Mouse (Mus musculus) MEL (cell line): ENCODE data around the gene Prl7c1. TPM values are rescaled to one million over a fixed set of nuclear protein-coding genes. Genes with fewer than 3 reads are reported as not detected.
"Not testable (repeated sequence)": the region's sequence is repeated elsewhere in the genome, so short reads cannot be mapped to it uniquely, and the experiment has no call there.

Source experiments
- DNase-seq: peaks from one replicate; pipeline ENCODE4 v3.0.0; 2011; ENCODE audit warnings: low read depth, low spot score
- H3K27ac ChIP-seq: 2 replicates; pipeline ENCODE4 v1.5.1; 2012; ENCODE audit warnings: low read depth, mild to moderate bottlenecking, control low read depth, low read length, moderate library complexity; ENCODE audit not compliant: control insufficient read depth
- H3K27me3 ChIP-seq, 2 experiments: fragments of 150-350 bp in 1 of 2; sonication (generic) in 1 of 2; 2 replicates each; pipeline ENCODE4 v1.6.1; 2012; ENCODE audit warnings: low read length in 2 of 2, mild to moderate bottlenecking in 2 of 2, improper control_type of control experiment in 1 of 2, moderate library complexity in 1 of 2; ENCODE audit not compliant: insufficient read depth in 2 of 2, control insufficient read depth in 1 of 2
- H3K36me3 ChIP-seq, 2 experiments: 2 replicates each; pipeline ENCODE4 v1.6.1; 2012 to 2014; ENCODE audit warnings: low read length in 2 of 2, improper control_type of control experiment in 1 of 2, inconsistent platforms in 1 of 2, mild to moderate bottlenecking in 1 of 2; ENCODE audit not compliant: insufficient read depth in 2 of 2, control insufficient read depth in 1 of 2
- H3K4me1 ChIP-seq, 2 experiments: fragments of 150-350 bp in 1 of 2; sonication (generic) in 1 of 2; 2 replicates each; pipeline ENCODE4 v1.6.1; 2012; ENCODE audit warnings: low read length in 2 of 2, improper control_type of control experiment in 1 of 2, mild to moderate bottlenecking in 1 of 2; ENCODE audit not compliant: insufficient read depth in 2 of 2, control insufficient read depth in 1 of 2
- H3K4me3 ChIP-seq, 2 experiments: fragments of 150-350 bp in 1 of 2; sonication (generic) in 1 of 2; 2 replicates each; pipeline ENCODE4 v1.5.1; 2012; ENCODE audit warnings: low read depth in 2 of 2, low read length in 2 of 2, mild to moderate bottlenecking in 2 of 2, moderate library complexity in 2 of 2, control low read depth in 1 of 2, improper control_type of control experiment in 1 of 2; ENCODE audit not compliant: control insufficient read depth in 1 of 2, insufficient read depth in 1 of 2
- H3K79me2 ChIP-seq: 2 replicates; pipeline ENCODE4 v1.6.1; 2012; ENCODE audit warnings: mild to moderate bottlenecking, low read length, moderate library complexity; ENCODE audit not compliant: control insufficient read depth, poor library complexity, insufficient read depth
- H3K9ac ChIP-seq: 2 replicates; pipeline ENCODE4 v1.6.1; 2012; ENCODE audit warnings: low read depth, mild to moderate bottlenecking, control low read depth, low read length, moderate library complexity; ENCODE audit not compliant: control insufficient read depth, poor library complexity, severe bottlenecking
- H3K9me3 ChIP-seq: fragments of 150-350 bp; sonication (generic); replicated peaks from 2 replicates; pipeline ENCODE4 v1.6.1; 2012; ENCODE audit warnings: mild to moderate bottlenecking, low read length, improper control_type of control experiment, moderate library complexity; ENCODE audit not compliant: insufficient read depth
- BHLHE40 ChIP-seq: IDR thresholded peaks from 2 replicates; pipeline ENCODE4 v1.6.1; 2012; ENCODE audit warnings: low read depth, mild to moderate bottlenecking, inconsistent platforms, low read length, improper control_type of control experiment, borderline replicate concordance
- CHD2 ChIP-seq: IDR thresholded peaks from 2 replicates; pipeline ENCODE4 v1.6.1; 2011; ENCODE audit warnings: low read length, improper control_type of control experiment
- E2F4 ChIP-seq: IDR thresholded peaks from 2 replicates; pipeline ENCODE4 v1.6.1; 2011; ENCODE audit warnings: low read depth, low read length, improper control_type of control experiment, borderline replicate concordance
- GATA1 ChIP-seq: IDR thresholded peaks from 2 replicates; pipeline ENCODE4 v1.6.1; 2011; ENCODE audit warnings: low read depth, low read length, improper control_type of control experiment
- HCFC1 ChIP-seq: IDR thresholded peaks from 2 replicates; pipeline ENCODE4 v1.6.1; 2012; ENCODE audit warnings: low read depth, mild to moderate bottlenecking, inconsistent platforms, low read length, improper control_type of control experiment, moderate library complexity
- JUND ChIP-seq: IDR thresholded peaks from 2 replicates; pipeline ENCODE4 v1.6.1; 2011; ENCODE audit warnings: low read depth, mild to moderate bottlenecking, improper control_type of control experiment, low read length
- KAT2A ChIP-seq: conservative IDR thresholded peaks from 2 replicates; pipeline ENCODE4 v1.6.1; 2012; ENCODE audit warnings: low read depth, low read length, improper control_type of control experiment, inconsistent platforms
- MXI1 ChIP-seq: IDR thresholded peaks from 2 replicates; pipeline ENCODE4 v1.6.1; 2011; ENCODE audit warnings: mild to moderate bottlenecking, low read depth, low read length, improper control_type of control experiment
- NELFE ChIP-seq: IDR thresholded peaks from 2 replicates; pipeline ENCODE4 v1.6.1; 2011; ENCODE audit warnings: low read depth, low read length, improper control_type of control experiment
- POLR2AphosphoS2 ChIP-seq: IDR thresholded peaks from 2 replicates; pipeline ENCODE4 v1.6.1; 2011; ENCODE audit warnings: low read length, improper control_type of control experiment
- POLR2AphosphoS5 ChIP-seq: IDR thresholded peaks from 2 replicates; pipeline ENCODE4 v1.6.1; 2012; ENCODE audit warnings: low read depth, borderline replicate concordance, mild to moderate bottlenecking, inconsistent platforms, low read length, moderate library complexity, mixed read lengths
- RCOR1 ChIP-seq: IDR thresholded peaks from 2 replicates; pipeline ENCODE4 v1.6.1; 2012; ENCODE audit warnings: low read depth, mild to moderate bottlenecking, inconsistent platforms, low read length, improper control_type of control experiment
- SMC3 ChIP-seq: IDR thresholded peaks from 2 replicates; pipeline ENCODE4 v1.6.1; 2011; ENCODE audit warnings: low read depth, low read length, improper control_type of control experiment
- TBP ChIP-seq: IDR thresholded peaks from 2 replicates; pipeline ENCODE4 v1.8.0; 2011; ENCODE audit warnings: low read depth, low read length, improper control_type of control experiment
- USF1 ChIP-seq: IDR thresholded peaks from 2 replicates; pipeline ENCODE4 v1.6.1; 2014; ENCODE audit warnings: low read depth, mild to moderate bottlenecking, inconsistent platforms, low read length, improper control_type of control experiment, moderate library complexity
- ZKSCAN1 ChIP-seq: IDR thresholded peaks from 2 replicates; pipeline ENCODE4 v1.6.1; 2012; ENCODE audit warnings: low read depth, mild to moderate bottlenecking, inconsistent platforms, low read length, improper control_type of control experiment, moderate library complexity
- polyA plus RNA-seq, 2 experiments: library from polyadenylated mRNA; stranded (reverse) in 1 of 2; unstranded in 1 of 2; fragments of >175 nt in 1 of 2; fragments of >200 nt in 1 of 2; gene quantifications; 2 replicates each; pipeline versions ENCODE4 v1.2.1 to v1.2.4; 2012; ENCODE audit warnings: low replicate concordance in 2 of 2, low read depth in 1 of 2; ENCODE audit not compliant: insufficient read length in 2 of 2, insufficient read depth in 1 of 2, missing spikeins in 1 of 2
- total RNA-seq: library from RNA; depleted of rRNA; stranded (reverse); fragments of 300-350 nt; gene quantifications from 2 replicates; pipeline ENCODE4 v1.2.3, GENCODE M21; 2012

The Prl7c1 gene
- total and polyA plus RNA-seq, 3 experiments: not detected

GRCm38 (mm10) chr13:27734512-27735186 is 46.0 kb downstream of the Prl7c1 start:
- H3K4me1 ChIP-seq: no peaks in the 10 kb centered on the region
- TF ChIP-seq GATA1 (no peak), BHLHE40 (no peak), MXI1 (no peak), RCOR1 (no peak), TBP (no peak), POLR2AphosphoS5 (no peak), KAT2A (no peak), SMC3 (no peak), NELFE (no peak), E2F4 (no peak), JUND (no peak), CHD2 (no peak), USF1 (no peak), ZKSCAN1 (no peak), POLR2AphosphoS2 (no peak), HCFC1 (no peak)
- TF ChIP-seq, all 39 proteins: peak for 0
- Histone ChIP-seq H3K9me3 (no peaks in the 10 kb centered on the region), H3K27me3 (no peaks in the 10 kb centered on the region), H3K27ac (no peak overlapping the region), H3K4me3 (no peak overlapping the region), H3K9ac (no peak overlapping the region), H3K36me3 (no peaks in the 10 kb centered on the region), H3K79me2 (no peaks in the 10 kb centered on the region)
- DNase-seq: peak; percentile 1

- DNase-seq: peak; percentile 4
- H3K4me3 ChIP-seq, H3K36me3 ChIP-seq, H3K27ac ChIP-seq, H3K9ac ChIP-seq, H3K79me2 ChIP-seq, H3K27me3 ChIP-seq, H3K9me3 ChIP-seq, H3K4me1 ChIP-seq: not testable (repeated sequence)
Measured at GRCm38 (mm10) chr13:27730286-27730959, 50.2 kb downstream of the Prl7c1 start.

GRCm38 (mm10) chr13:27725057-27725456 is 55.5 kb downstream of the Prl7c1 start:
- not testable (repeated sequence) for H3K9me3 ChIP-seq, H3K27ac ChIP-seq, H3K4me3 ChIP-seq, H3K9ac ChIP-seq, H3K36me3 ChIP-seq, DNase-seq, H3K4me1 ChIP-seq, H3K79me2 ChIP-seq, H3K27me3 ChIP-seq
